Mouse (Mus musculus) midbrain, embryonic 16.5 days (tissue): Measurements from ENCODE around the gene Gm960. TPM values are rescaled to one million over a fixed set of nuclear protein-coding genes. Genes with fewer than 3 reads are reported as not detected.

Source experiments
- ATAC-seq: fragments of 200-750 bp; cut with Nextera tagmentation; 2 replicates; pipeline ENCODE4 v1.8.0; 2017; ENCODE audit warnings: moderate TSS enrichment
- H3K27ac ChIP-seq: fragments of 300-500 bp; sonication (generic); 2 replicates; pipeline ENCODE4 v1.5.1; 2014; ENCODE audit warnings: mild to moderate bottlenecking, low read length, mixed read lengths
- H3K27me3 ChIP-seq: fragments of 300-500 bp; sonication (generic); 2 replicates; pipeline ENCODE4 v1.6.1; 2014; ENCODE audit warnings: low read depth, low read length, mixed read lengths; ENCODE audit not compliant: control insufficient read depth, insufficient read depth
- H3K36me3 ChIP-seq: fragments of 300-500 bp; sonication (generic); 2 replicates; pipeline ENCODE4 v1.6.1; 2014; ENCODE audit warnings: mild to moderate bottlenecking, low read length, moderate library complexity, mixed read lengths; ENCODE audit not compliant: control insufficient read depth, insufficient read depth
- H3K4me1 ChIP-seq: fragments of 300-500 bp; sonication (generic); 2 replicates; pipeline ENCODE4 v1.6.1; 2014; ENCODE audit warnings: mild to moderate bottlenecking, low read length, mixed read lengths; ENCODE audit not compliant: control insufficient read depth, insufficient read depth
- H3K4me2 ChIP-seq: fragments of 300-500 bp; sonication (generic); 2 replicates; pipeline ENCODE4 v1.6.1; 2014; ENCODE audit warnings: mild to moderate bottlenecking, low read length, mixed read lengths
- H3K4me3 ChIP-seq: fragments of 300-500 bp; sonication (generic); 2 replicates; pipeline ENCODE4 v1.5.1; 2014; ENCODE audit warnings: low read depth, mild to moderate bottlenecking, low read length, moderate library complexity, mixed read lengths
- H3K9ac ChIP-seq: fragments of 300-500 bp; sonication (generic); 2 replicates; pipeline ENCODE4 v1.6.1; 2014; ENCODE audit warnings: low read depth, low read length, mixed read lengths
- H3K9me3 ChIP-seq: fragments of 300-500 bp; sonication (generic); replicated peaks from 2 replicates; pipeline ENCODE4 v1.6.1; 2014; ENCODE audit warnings: mild to moderate bottlenecking, low read length, mixed read lengths; ENCODE audit not compliant: control insufficient read depth, poor library complexity, severe bottlenecking
- WGBS: fragments of 180-500 bp; shearing (Covaris S2); extraction: QIAGEN DNeasy Blood & Tissue Kit; methylation state at CpG from one replicate; pipeline ENCODE4 v1.1.7; 2014; 5-methylcytosine and 5-hydroxymethylcytosine counted together
- polyA plus RNA-seq: library from polyadenylated mRNA; unstranded; fragments of >200 nt; fragmentation: Nextera tagmentation; extraction: Ambion mirVana; gene quantifications from 2 replicates; pipeline ENCODE4 v1.2.1, GENCODE M21; 2015

The Gm960 gene
- polyA plus RNA-seq, 1 experiment from 2014 or later = 6.6 TPM

DNA sequence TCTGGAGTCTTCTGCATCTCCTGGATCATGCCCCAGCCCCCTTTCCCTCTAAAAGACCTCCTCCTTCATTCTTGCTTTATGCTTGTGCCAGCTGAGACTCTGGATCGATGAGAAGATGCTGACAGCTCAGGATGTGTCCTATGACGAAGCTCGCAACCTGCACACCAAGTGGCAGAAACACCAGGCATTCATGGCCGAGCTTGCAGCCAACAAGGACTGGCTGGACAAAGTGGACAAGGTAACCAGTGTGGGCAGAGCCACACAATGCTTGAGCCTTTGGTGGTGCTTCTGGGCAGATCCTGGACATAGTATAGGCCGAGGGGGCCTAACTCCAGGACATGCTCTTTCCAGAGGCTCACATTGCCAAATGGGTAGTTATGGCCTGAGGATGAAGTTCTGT is 41.3 kb upstream of the Gm960 start:
- Histone ChIP-seq H3K36me3 (peaks cover 54% of the 10 kb centered on the region), H3K4me2 (no peak overlapping the region), H3K4me1 (no peaks in the 10 kb centered on the region), H3K4me3 (no peak overlapping the region), H3K27me3 (no peaks in the 10 kb centered on the region), H3K9ac (no peak overlapping the region), H3K9me3 (no peaks in the 10 kb centered on the region), H3K27ac (no peak overlapping the region)
- ATAC-seq = no peak
- 92% methylated on average over 5 of the region's 5 CpGs for WGBS

DNA sequence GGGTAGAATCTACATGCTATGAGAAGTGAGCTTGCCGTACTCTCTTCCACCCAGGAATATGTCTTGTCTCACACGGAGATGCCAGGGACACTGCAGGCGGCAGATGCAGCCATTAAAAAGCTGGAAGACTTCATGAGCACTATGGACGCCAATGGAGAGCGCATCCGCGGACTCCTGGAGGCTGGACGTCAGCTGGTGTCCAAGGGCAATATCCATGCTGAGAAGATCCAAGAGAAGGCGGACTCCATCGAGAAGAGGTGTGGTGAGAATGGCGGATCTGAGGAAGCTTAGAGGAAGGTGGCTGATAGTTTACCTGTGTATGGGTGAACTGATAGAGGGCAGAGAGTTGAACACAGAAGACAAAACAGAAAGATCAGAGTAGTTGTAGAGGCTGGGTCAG is 40.6 kb upstream of the Gm960 start:
- no peak for ATAC-seq
- Histone ChIP-seq H3K9me3 (no peaks in the 10 kb centered on the region), H3K27me3 (no peaks in the 10 kb centered on the region), H3K27ac (no peak overlapping the region), H3K4me3 (no peak overlapping the region), H3K4me1 (no peaks in the 10 kb centered on the region), H3K36me3 (peaks cover 59% of the 10 kb centered on the region), H3K4me2 (no peak overlapping the region), H3K9ac (no peak overlapping the region)
- 96% methylated on average over 11 of the region's 11 CpGs for WGBS

DNA sequence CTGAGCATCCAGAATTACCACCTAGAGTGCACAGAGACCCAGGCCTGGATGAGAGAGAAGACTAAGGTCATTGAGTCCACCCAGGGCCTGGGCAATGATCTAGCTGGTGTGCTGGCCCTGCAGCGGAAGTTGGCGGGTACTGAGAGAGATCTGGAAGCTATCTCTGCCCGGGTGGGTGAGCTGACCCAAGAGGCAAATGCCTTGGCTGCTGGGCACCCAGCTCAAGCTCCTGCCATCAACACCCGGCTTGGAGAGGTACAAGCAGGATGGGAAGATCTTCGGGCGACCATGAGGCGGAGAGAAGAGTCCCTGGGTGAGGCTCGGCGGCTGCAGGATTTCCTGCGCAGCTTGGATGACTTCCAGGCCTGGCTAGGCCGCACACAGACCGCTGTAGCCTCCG is 39.4 kb upstream of the Gm960 start:
- H3K36me3 ChIP-seq = peaks cover 65% of the 10 kb centered on the region
- no peak overlapping the region for H3K27ac ChIP-seq
- ATAC-seq = no peak
- H3K27me3 ChIP-seq = no peaks in the 10 kb centered on the region
- no peaks in the 10 kb centered on the region for H3K4me1 ChIP-seq
- H3K9ac ChIP-seq = no peak overlapping the region
- no peak overlapping the region for H3K4me3 ChIP-seq
- WGBS = 90% methylated on average over 13 of the region's 13 CpGs
- H3K4me2 ChIP-seq = no peak overlapping the region
- no peaks in the 10 kb centered on the region for H3K9me3 ChIP-seq

- WGBS = 94% methylated on average over 3 of the region's 3 CpGs
Observed at GRCm38 (mm10) chr19:4733052-4733451, 34.6 kb upstream of the Gm960 start.

DNA sequence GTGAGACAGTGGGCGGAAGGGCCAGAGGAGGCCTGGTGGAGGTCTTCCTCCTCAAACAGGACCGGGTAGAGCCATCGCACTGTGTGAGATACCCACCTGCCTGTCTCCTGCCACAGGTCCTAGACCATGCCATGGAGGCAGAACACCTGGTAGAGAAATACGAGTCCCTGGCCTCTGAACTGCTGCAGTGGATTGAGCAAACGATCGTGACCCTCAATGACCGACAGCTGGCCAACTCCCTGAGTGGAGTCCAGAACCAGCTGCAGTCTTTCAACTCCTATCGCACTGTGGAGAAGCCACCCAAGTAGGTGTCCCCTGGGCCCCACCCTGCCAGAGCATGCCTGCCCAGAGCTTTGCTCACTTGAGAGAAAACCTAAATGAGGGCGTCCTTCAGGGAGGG is 30.7 kb upstream of the Gm960 start:
- Histone ChIP-seq H3K27me3 (no peaks in the 10 kb centered on the region), H3K36me3 (peaks cover 65% of the 10 kb centered on the region), H3K27ac (no peak overlapping the region), H3K4me2 (no peak overlapping the region), H3K4me3 (no peak overlapping the region), H3K4me1 (no peaks in the 10 kb centered on the region), H3K9me3 (no peaks in the 10 kb centered on the region), H3K9ac (no peak overlapping the region)
- WGBS = 95% methylated on average over 9 of the region's 9 CpGs
- no peak for ATAC-seq

More at GRCm38 (mm10) chr19:4733052-4733451, 34.6 kb upstream of the Gm960 start:
- no peaks in the 10 kb centered on the region for H3K27me3 ChIP-seq
- ATAC-seq = no peak
- no peak overlapping the region for H3K4me2 ChIP-seq
- no peak overlapping the region for H3K4me3 ChIP-seq
- no peaks in the 10 kb centered on the region for H3K9me3 ChIP-seq
- H3K4me1 ChIP-seq = no peaks in the 10 kb centered on the region
- H3K9ac ChIP-seq = no peak overlapping the region
- peaks cover 64% of the 10 kb centered on the region for H3K36me3 ChIP-seq
- H3K27ac ChIP-seq = no peak overlapping the region

DNA sequence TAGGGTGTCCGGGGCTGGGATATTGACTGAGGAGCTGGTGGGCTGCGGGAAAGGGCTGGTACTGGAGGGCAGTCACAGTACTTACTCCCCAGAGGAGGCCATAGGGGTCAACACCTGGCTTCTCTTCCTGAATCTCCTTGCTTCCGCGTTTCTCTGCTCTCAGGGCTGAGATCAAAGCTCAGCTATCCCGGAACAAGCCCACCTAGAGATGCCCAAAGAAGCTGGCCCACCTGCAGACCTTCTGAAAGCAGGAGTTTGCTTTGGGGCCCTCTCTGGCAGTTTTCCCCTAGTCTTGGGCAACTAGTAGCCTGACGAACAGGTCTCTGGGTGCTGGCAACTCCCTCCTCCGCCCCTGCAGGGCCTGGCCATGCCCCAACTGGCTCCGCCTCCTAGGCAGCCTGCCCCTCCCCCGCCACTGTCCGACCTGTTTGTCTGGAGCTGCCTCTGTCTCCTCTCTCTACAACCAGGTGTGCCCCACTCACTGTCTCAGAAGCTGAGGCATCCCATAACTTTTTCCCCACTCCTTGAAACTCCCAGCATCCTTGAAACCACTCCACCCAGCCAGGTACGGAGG is 22.3 kb upstream of the Gm960 start:
- no peak overlapping the region for H3K27ac ChIP-seq
- no peak overlapping the region for H3K4me2 ChIP-seq
- peaks cover 16% of the 10 kb centered on the region; the same call in 1 of the 2 replicates for H3K36me3 ChIP-seq
- no peak for ATAC-seq
- 18% methylated on average over 11 of the region's 11 CpGs for WGBS
- no peak overlapping the region for H3K9ac ChIP-seq
- H3K4me3 ChIP-seq = no peak overlapping the region
- H3K4me1 ChIP-seq = no peaks in the 10 kb centered on the region
- no peaks in the 10 kb centered on the region for H3K27me3 ChIP-seq
- no peaks in the 10 kb centered on the region for H3K9me3 ChIP-seq

- 85% methylated on average over 15 of the region's 15 CpGs for WGBS
- H3K27me3 ChIP-seq = no peaks in the 10 kb centered on the region
Observed at GRCm38 (mm10) chr19:4720112-4720511, 21.6 kb upstream of the Gm960 start.

DNA sequence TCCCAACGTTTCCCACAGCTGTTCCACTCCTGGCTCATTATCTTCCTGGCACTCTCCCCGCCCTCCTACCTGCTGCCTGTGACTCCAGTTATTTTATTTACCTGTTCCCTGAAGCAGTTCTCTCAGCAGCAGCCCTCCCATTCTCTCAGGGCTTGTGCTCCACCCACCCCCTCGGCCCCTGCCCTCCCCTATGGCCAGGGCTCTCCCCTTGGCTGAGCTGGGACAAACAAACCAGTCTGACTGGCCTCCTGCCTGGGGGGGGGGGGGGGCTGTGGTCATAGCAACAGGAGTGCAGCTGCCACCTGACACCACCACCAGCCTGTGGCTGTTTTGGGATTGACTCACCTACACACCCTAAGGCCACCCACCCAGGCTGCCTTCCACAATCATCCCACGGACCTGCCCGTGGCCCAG is 20.9 kb upstream of the Gm960 start:
- Histone ChIP-seq H3K4me2 (no peak overlapping the region), H3K4me1 (peaks cover 7% of the 10 kb centered on the region), H3K36me3 (peaks cover 8% of the 10 kb centered on the region; the same call in 1 of the 2 replicates), H3K27me3 (no peaks in the 10 kb centered on the region), H3K9me3 (no peaks in the 10 kb centered on the region), H3K9ac (no peak overlapping the region), H3K4me3 (no peak overlapping the region), H3K27ac (no peak overlapping the region)
- 15% methylated on average over 5 of the region's 5 CpGs for WGBS
- no peak for ATAC-seq

More at GRCm38 (mm10) chr19:4720112-4720511, 21.6 kb upstream of the Gm960 start:
- Histone ChIP-seq H3K9me3 (no peaks in the 10 kb centered on the region), H3K9ac (no peak overlapping the region), H3K4me3 (no peak overlapping the region), H3K36me3 (peaks cover 13% of the 10 kb centered on the region; the same call in 1 of the 2 replicates), H3K4me2 (no peak overlapping the region), H3K27ac (no peak overlapping the region), H3K4me1 (no peaks in the 10 kb centered on the region; the same call in 1 of the 2 replicates)
- ATAC-seq = no peak

- Histone ChIP-seq H3K9me3 (no peaks in the 10 kb centered on the region), H3K4me1 (peaks cover 14% of the 10 kb centered on the region), H3K4me3 (no peak overlapping the region), H3K4me2 (no peak overlapping the region), H3K36me3 (0 out of 2 replicates have a peak, but pooled peaks cover 6% of the 10 kb centered on the region), H3K27ac (no peak overlapping the region), H3K9ac (no peak overlapping the region), H3K27me3 (no peaks in the 10 kb centered on the region)
- WGBS = 36% methylated on average over 12 of the region's 12 CpGs
- ATAC-seq = no peak
Observed at GRCm38 (mm10) chr19:4718716-4719115, 20.2 kb upstream of the Gm960 start.
